Mouse (Mus musculus) embryonic facial prominence, embryonic 11.5 days (tissue): ENCODE results near the gene Dph6. TPM values are rescaled to one million over a fixed set of nuclear protein-coding genes. Genes with fewer than 3 reads are reported as not detected.
"Not testable (repeated sequence)": the region's sequence is repeated elsewhere in the genome, so short reads cannot be mapped to it uniquely, and the experiment has no call there.

Experiments used
- ATAC-seq: fragments of 200-750 bp; cut with Nextera tagmentation; replicated peaks from 2 replicates; pipeline ENCODE4 v1.8.0; 2017; ENCODE audit warnings: low read depth; ENCODE audit not compliant: insufficient number of reproducible peaks, low FRiP score, low TSS enrichment
- DNase-seq: peaks from one replicate; pipeline ENCODE4 v3.0.0-alpha.2; 2015; ENCODE audit warnings: low spot score
- H3K27ac ChIP-seq: fragments of 300-500 bp; sonication (generic); replicated peaks from 2 replicates; pipeline ENCODE4 v1.5.1; 2014; ENCODE audit warnings: mild to moderate bottlenecking, low read depth, low read length, control low read depth
- H3K27me3 ChIP-seq: fragments of 300-500 bp; sonication (generic); 2 replicates; pipeline ENCODE4 v1.6.1; 2014; ENCODE audit warnings: mild to moderate bottlenecking, low read length, moderate library complexity, mixed read lengths; ENCODE audit not compliant: control insufficient read depth, insufficient read depth
- H3K36me3 ChIP-seq: fragments of 300-500 bp; sonication (generic); replicated peaks from 2 replicates; pipeline ENCODE4 v1.6.1; 2014; ENCODE audit warnings: low read depth, mild to moderate bottlenecking, low read length, moderate library complexity, mixed read lengths; ENCODE audit not compliant: control insufficient read depth, insufficient read depth
- H3K4me1 ChIP-seq: fragments of 300-500 bp; sonication (generic); 2 replicates; pipeline ENCODE4 v1.6.1; 2014; ENCODE audit warnings: low read length, mixed read lengths; ENCODE audit not compliant: control insufficient read depth, insufficient read depth
- H3K4me2 ChIP-seq: fragments of 300-500 bp; sonication (generic); 2 replicates; pipeline ENCODE4 v1.6.1; 2014; ENCODE audit warnings: low read depth, mild to moderate bottlenecking, control low read depth, low read length, moderate library complexity
- H3K4me3 ChIP-seq: fragments of 300-500 bp; sonication (generic); 2 replicates; pipeline ENCODE4 v1.5.1; 2014; ENCODE audit warnings: low read depth, low read length, control low read depth
- H3K9ac ChIP-seq: fragments of 300-500 bp; sonication (generic); replicated peaks from 2 replicates; pipeline ENCODE4 v1.6.1; 2014; ENCODE audit warnings: mild to moderate bottlenecking, control low read depth, low read length
- H3K9me3 ChIP-seq: fragments of 300-500 bp; sonication (generic); replicated peaks from 2 replicates; pipeline ENCODE4 v1.6.1; 2016; ENCODE audit warnings: mild to moderate bottlenecking, low read length, inconsistent platforms, mixed read lengths; ENCODE audit not compliant: control insufficient read depth
- WGBS: fragments of 180-500 bp; shearing (Covaris S2); extraction: QIAGEN DNeasy Blood & Tissue Kit; methylation state at CpG from one replicate; pipeline ENCODE4 v1.1.7; 2014; 5-methylcytosine and 5-hydroxymethylcytosine counted together
- polyA plus RNA-seq: library from polyadenylated mRNA; unstranded; fragments of >200 nt; fragmentation: Nextera tagmentation; extraction: Ambion mirVana; gene quantifications from 2 replicates; pipeline ENCODE4 v1.2.1, GENCODE M21; 2014

Gene Dph6
- polyA plus RNA-seq, 1 experiment from 2014 or later = 24.7 TPM

DNA sequence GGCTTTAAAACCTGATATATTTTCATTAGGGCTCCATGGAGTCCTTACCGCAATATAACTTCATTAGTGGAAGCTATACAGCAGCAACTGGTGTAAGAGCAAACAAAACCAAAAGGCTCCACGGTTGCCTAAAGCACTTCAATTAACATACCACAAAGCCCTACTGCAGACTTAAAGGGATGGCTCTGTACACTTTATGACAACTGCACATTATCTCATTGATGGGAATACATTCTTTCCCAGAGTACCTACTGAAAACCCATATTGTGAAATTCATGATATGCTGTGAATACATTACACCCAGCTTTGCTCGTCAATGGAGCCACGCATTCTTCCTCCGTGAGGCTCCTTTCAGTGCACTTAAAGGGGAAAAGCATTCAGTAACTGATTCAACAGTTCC is 8.5 kb downstream of the Dph6 start:
- ATAC-seq = no peak
- H3K4me1 ChIP-seq = no peaks in the 10 kb centered on the region
- H3K27ac ChIP-seq = no peak overlapping the region
- 69% methylated on average over 5 of the region's 5 CpGs for WGBS
- no peak overlapping the region for H3K4me3 ChIP-seq
- no peaks in the 10 kb centered on the region for H3K9me3 ChIP-seq
- no peaks in the 10 kb centered on the region for H3K36me3 ChIP-seq
- no peaks in the 10 kb centered on the region for H3K27me3 ChIP-seq
- no peak overlapping the region for H3K9ac ChIP-seq
- DNase-seq = no peak
- no peak overlapping the region for H3K4me2 ChIP-seq

DNA sequence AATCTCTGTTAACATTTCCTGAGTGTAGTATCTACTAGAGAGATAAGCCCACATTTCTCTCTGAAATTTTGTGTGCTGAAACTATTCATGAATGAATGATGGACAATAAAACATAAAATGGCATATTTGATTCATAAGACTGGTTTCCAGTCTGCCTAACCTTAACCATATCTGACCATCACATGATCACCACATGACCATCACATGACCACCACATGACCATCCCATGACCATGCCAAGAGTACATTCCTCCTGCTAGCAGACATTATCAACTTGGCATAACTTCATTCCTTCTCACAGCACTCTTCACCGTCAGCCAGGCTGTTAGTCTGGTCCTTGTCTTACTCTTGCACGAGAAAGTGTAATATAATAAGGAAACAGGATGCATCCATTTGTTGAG is 10.9 kb downstream of the Dph6 start:
- WGBS = 93% methylated on average over 2 of the region's 2 CpGs
- H3K9ac ChIP-seq = no peak overlapping the region
- no peaks in the 10 kb centered on the region for H3K27me3 ChIP-seq
- ATAC-seq (no peak), DNase-seq (no peak)
- no peaks in the 10 kb centered on the region for H3K4me1 ChIP-seq
- H3K36me3 ChIP-seq = no peaks in the 10 kb centered on the region
- H3K27ac ChIP-seq = no peak overlapping the region
- no peak overlapping the region for H3K4me2 ChIP-seq
- H3K9me3 ChIP-seq = no peaks in the 10 kb centered on the region
- no peak overlapping the region for H3K4me3 ChIP-seq

DNA sequence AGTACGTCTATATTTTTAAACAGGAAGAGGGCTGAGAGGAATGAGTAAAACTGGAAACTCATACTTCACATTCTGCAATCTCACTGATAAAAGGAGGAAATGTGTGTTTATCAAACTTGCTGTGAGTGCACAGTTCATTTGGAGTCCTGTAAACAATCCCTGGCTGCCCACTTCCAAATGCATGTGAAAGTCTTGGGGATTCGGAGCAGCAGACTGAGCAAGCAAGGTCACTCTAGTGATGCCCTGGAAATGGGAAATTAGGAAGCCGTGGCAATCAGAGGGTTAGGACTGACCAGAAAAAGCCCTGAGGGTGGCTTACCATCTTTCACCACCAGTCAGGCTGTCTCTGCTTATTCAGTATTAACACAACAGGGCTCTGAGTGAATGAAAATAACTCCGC is 30.1 kb downstream of the Dph6 start:
- no peaks in the 10 kb centered on the region for H3K36me3 ChIP-seq
- H3K27ac ChIP-seq = no peak overlapping the region
- H3K4me2 ChIP-seq = no peak overlapping the region
- ATAC-seq (no peak), DNase-seq (peak; percentile 29)
- no peak overlapping the region for H3K4me3 ChIP-seq
- H3K27me3 ChIP-seq = no peaks in the 10 kb centered on the region
- no peak overlapping the region for H3K9ac ChIP-seq
- no peaks in the 10 kb centered on the region for H3K4me1 ChIP-seq
- whole genome bisulfite sequencing = 15% methylated on average over 4 of the region's 4 CpGs
- no peaks in the 10 kb centered on the region for H3K9me3 ChIP-seq

DNA sequence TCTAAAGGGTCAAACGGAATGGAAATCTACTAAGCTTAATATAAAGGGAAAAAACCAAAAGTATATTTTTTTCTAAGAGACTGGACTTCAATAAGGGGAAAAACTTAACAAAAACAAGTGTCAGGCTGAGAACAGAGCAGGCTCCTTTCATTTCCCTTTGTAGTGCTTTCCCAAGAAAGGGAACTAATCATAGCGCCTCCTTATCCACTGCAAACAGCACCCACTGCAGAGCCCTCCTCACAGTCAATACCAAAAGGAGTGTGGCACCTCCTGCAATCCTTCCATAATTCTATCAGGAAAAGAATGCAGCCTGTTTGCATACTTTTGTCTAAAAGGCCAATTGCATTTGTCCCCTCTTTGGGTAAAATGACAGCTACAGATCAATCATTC is 32.2 kb downstream of the Dph6 start:
- Histone ChIP-seq H3K27ac (no peak overlapping the region), H3K36me3 (no peaks in the 10 kb centered on the region), H3K9ac (no peak overlapping the region), H3K4me3 (no peak overlapping the region), H3K4me2 (no peak overlapping the region), H3K4me1 (no peaks in the 10 kb centered on the region), H3K9me3 (no peaks in the 10 kb centered on the region), H3K27me3 (no peaks in the 10 kb centered on the region)
- WGBS = 7% methylated on average over 2 of the region's 2 CpGs
- DNase-seq = no peak
- ATAC-seq = no peak

DNA sequence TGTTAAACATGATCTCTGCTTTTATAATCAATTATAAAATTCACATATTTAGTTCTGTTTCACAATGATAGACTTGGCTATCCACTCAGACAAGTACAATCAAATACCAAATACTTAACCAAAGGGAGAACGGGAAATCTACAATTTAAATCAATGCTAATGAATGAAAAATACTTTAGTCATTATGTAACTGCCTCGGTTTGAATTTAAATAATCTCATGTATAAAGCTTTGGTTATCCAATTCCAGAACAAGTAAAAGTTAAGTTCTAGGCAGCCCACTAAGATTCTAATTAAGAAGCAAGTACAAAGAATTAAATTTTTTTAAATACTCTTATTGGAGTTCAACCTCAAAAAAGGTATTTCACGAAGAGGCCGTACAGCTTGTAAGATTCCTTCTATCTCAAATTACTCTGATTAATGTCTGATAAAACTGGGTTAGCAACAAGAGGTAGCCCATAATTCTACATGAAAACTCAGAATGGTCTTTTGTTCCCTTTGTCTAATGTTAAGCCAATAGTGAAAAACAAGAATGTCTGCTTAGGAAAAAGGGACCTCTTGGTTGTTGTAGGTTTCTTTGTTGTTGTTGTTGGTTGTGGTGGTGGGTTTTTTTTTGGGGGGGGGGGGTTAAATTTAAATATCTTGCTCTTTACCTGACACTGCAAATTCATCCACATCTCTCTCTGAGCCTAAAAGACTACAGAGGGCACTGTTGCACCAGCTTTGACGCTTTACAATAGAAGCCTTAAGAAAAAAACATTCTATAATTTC is 32.8 kb downstream of the Dph6 start:
- H3K27ac ChIP-seq = no peak overlapping the region
- DNase-seq (peak; percentile 65), ATAC-seq (no peak)
- no peak overlapping the region for H3K4me3 ChIP-seq
- no peaks in the 10 kb centered on the region for H3K4me1 ChIP-seq
- H3K4me2 ChIP-seq = no peak overlapping the region
- no peaks in the 10 kb centered on the region for H3K36me3 ChIP-seq
- no peaks in the 10 kb centered on the region for H3K9me3 ChIP-seq
- no peaks in the 10 kb centered on the region for H3K27me3 ChIP-seq
- WGBS = 48% methylated on average over 5 of the region's 5 CpGs
- no peak overlapping the region for H3K9ac ChIP-seq

DNA sequence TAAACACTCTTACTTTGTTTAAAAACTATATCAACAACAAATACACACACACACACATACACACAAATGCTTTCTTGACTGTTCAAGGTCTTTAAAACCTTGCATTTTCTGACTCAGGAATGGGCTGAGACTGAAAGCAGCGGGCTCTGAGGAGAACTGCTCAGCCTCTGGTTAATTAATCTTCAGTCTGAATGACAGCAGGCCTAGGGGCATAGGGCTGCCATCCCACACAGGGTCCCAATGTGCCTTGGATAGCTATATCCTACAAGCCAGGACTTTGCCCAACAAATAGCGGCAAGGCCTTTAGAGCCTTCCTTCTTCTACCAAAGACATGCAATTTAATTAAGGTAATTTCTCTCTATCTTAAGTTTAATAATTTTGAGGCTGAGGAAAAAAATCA is 43.2 kb downstream of the Dph6 start:
- H3K4me2 ChIP-seq = no peak overlapping the region
- no peak overlapping the region for H3K9ac ChIP-seq
- ATAC-seq = peak; percentile 72
- peak; percentile 37 for DNase-seq
- H3K4me3 ChIP-seq = no peak overlapping the region
- WGBS = 26% methylated on average over 2 of the region's 2 CpGs
- no peaks in the 10 kb centered on the region for H3K36me3 ChIP-seq
- no peaks in the 10 kb centered on the region for H3K27me3 ChIP-seq
- H3K27ac ChIP-seq = no peak overlapping the region
- H3K4me1 ChIP-seq = no peaks in the 10 kb centered on the region
- no peaks in the 10 kb centered on the region for H3K9me3 ChIP-seq

DNA sequence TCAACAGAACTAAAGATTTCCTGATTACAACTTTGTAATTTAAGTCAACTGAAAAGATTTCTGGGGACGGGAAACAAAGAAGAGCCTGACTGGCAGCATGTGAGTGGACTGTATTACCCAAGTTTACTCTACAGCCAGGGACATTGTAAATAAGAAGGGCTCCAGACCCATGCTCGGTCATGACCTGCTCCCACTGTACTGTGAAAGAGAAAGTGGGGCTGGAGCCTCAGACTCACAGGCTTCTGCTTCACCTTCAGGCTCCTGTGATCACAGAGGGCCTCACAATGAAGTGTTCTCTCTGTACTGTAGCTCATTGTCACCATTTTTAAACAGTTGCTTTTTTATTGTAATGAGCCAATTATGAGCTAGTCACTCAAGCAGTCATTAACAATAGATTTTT is 44.7 kb downstream of the Dph6 start:
- WGBS = 12% methylated on average over 2 of the region's 2 CpGs
- H3K27me3 ChIP-seq = no peaks in the 10 kb centered on the region
- no peaks in the 10 kb centered on the region for H3K4me1 ChIP-seq
- DNase-seq (peak; percentile 49), ATAC-seq (0 out of 2 replicates have a peak, but pooled peaks have one; percentile 67)
- no peak overlapping the region for H3K9ac ChIP-seq
- H3K9me3 ChIP-seq = no peaks in the 10 kb centered on the region
- H3K4me3 ChIP-seq = no peak overlapping the region
- no peak overlapping the region for H3K4me2 ChIP-seq
- H3K36me3 ChIP-seq = no peaks in the 10 kb centered on the region
- H3K27ac ChIP-seq = no peak overlapping the region

DNA sequence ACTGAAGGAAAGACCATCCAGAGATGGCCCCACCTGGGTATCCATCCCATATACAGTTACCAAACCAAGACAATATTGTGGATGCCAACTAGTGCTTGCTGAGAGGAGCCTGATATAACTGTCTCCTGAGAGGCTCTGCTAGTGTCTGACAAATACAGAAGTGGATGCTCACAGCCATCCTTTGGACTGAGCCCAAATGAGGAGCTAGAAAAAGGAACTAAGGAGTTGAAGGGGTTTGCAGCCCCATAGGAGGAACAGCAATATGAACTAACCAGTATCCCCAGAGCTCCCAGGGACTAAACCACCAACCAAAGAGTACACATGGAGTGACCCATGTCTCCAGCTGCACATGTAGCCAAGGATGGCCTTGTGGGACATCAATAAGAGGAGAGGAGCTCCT is 49.6 kb downstream of the Dph6 start:
- H3K27ac ChIP-seq, H3K36me3 ChIP-seq, H3K4me2 ChIP-seq, DNase-seq, H3K9ac ChIP-seq, ATAC-seq, H3K9me3 ChIP-seq, H3K4me3 ChIP-seq, H3K27me3 ChIP-seq, H3K4me1 ChIP-seq: not testable (repeated sequence)
